ENCODE assay signal across 26 mouse cellular contexts in genomic region chr10:21102689-21103088, GRCm38 (mm10). TPM values are rescaled to one million over a fixed set of nuclear protein-coding genes. Genes with fewer than 3 reads are reported as not detected.
DNase-seq lines count a peak whose midpoint lies in the region; ATAC-seq and TF ChIP-seq lines count a peak whose summit lies in the region.
"Had no signal": no experiment of that assay in that cellular context is flagged by ENCODE, and none has a peak within 500 bp of the region (broad histone marks: within the 10 kb centered on the region; RNA-seq: fewer than 3 reads in every experiment).

No protein-coding gene starts in this region.

- peak; percentile 38; the same call in 1 of the 2 replicates for ATAC-seq in neural tube, embryonic 12.5 days (ENCODE audit: low FRiP score, low read depth)
- peak; percentile 17 for ATAC-seq in inflammation-experienced regulatory T-cells, adult 6 months
- ATAC-seq in stomach, postnatal 0 days (ENCODE audit: low FRiP score, low TSS enrichment) = no peak
- ATAC-seq: forebrain, embryonic 15.5 days had no signal

- H3K9ac ChIP-seq in neural tube, embryonic 12.5 days = no peak overlapping the region
- 0 out of 2 replicates have a peak overlapping the region, but pooled peaks have one; percentile 37 for H3K9ac ChIP-seq in ES-Bruce4 (ENCODE audit: low read depth, poor library complexity, severe bottlenecking)
- no peak overlapping the region for H3K9ac ChIP-seq in stomach, postnatal 0 days (ENCODE audit: low read length)
- H3K9ac ChIP-seq: embryonic facial prominence, embryonic 13.5 days; forebrain, embryonic 12.5 days; forebrain, embryonic 15.5 days; heart, embryonic 12.5 days; heart, embryonic 15.5 days; hindbrain, embryonic 13.5 days had no signal

- H3K27me3 ChIP-seq in neural tube, embryonic 12.5 days (replicated peaks) = peaks cover 4% of the 10 kb centered on the region; the same call in 1 of the 2 replicates
- no peaks in the 10 kb centered on the region for H3K27me3 ChIP-seq in ES-Bruce4 (ENCODE audit: control insufficient read depth, insufficient read depth, low read length, poor library complexity, severe bottlenecking)
- H3K27me3 ChIP-seq in stomach, postnatal 0 days (ENCODE audit: control insufficient read depth, insufficient read depth, low read length) = no peaks in the 10 kb centered on the region
- H3K27me3 ChIP-seq: heart, embryonic 15.5 days had no signal

- no peak for TF ChIP-seq CTCF in ES-Bruce4 (IDR thresholded peaks at IDR 0.05; ENCODE audit: low read depth, low read length)
- no peak for TF ChIP-seq CTCF in stomach, postnatal 0 days (IDR thresholded peaks at IDR 0.05; ENCODE audit: low read depth)

- H3K36me3 ChIP-seq in neural tube, embryonic 12.5 days = no peaks in the 10 kb centered on the region
- H3K36me3 ChIP-seq in ES-Bruce4 (ENCODE audit: control insufficient read depth, insufficient read depth, low read length, poor library complexity, severe bottlenecking) = no peaks in the 10 kb centered on the region
- H3K36me3 ChIP-seq in stomach, postnatal 0 days (ENCODE audit: control insufficient read depth, insufficient read depth, low read length) = no peaks in the 10 kb centered on the region
- H3K36me3 ChIP-seq: embryonic facial prominence, embryonic 10.5 days; embryonic facial prominence, embryonic 13.5 days; forebrain, embryonic 12.5 days; forebrain, embryonic 15.5 days; G1E; heart, embryonic 12.5 days; heart, embryonic 15.5 days; hindbrain, embryonic 10.5 days; hindbrain, embryonic 13.5 days had no signal

- no peak overlapping the region for H3K27ac ChIP-seq in neural tube, embryonic 12.5 days
- H3K27ac ChIP-seq in ES-Bruce4 (ENCODE audit: insufficient read depth, low read length) = peak overlapping the region; percentile 98
- no peak overlapping the region for H3K27ac ChIP-seq in stomach, postnatal 0 days (replicated peaks)
- H3K27ac ChIP-seq: embryonic facial prominence, embryonic 10.5 days; embryonic facial prominence, embryonic 13.5 days; forebrain, embryonic 12.5 days; forebrain, embryonic 15.5 days; heart, embryonic 15.5 days; hindbrain, embryonic 13.5 days had no signal

- DNase-seq in neural tube, embryonic 10.5 days (ENCODE audit: extremely low spot score, low spot score) = no peak
- DNase-seq in stomach, postnatal 0 days (ENCODE audit: low spot score) = no peak
- DNase-seq in adrenal gland, postnatal 4 days (ENCODE audit: low spot score in 2 of 2) = no peak
- DNase-seq in cerebellum, adult 9-11 months = no peak
- DNase-seq: adrenal gland, adult 8-10 months; adrenal gland, postnatal 25 days; cerebellum, adult 18-20 months; cerebellum, adult 9-10 months; cerebellum, postnatal 25 days; gastrocnemius, postnatal 25 days; heart, adult 18-20 months; heart, postnatal 10 days; heart, postnatal 36 days had no signal

- H3K4me2 ChIP-seq in neural tube, embryonic 12.5 days (replicated peaks) = no peak overlapping the region
- H3K4me2 ChIP-seq in stomach, postnatal 0 days (replicated peaks; ENCODE audit: low read depth) = no peak overlapping the region
- H3K4me2 ChIP-seq: embryonic facial prominence, embryonic 13.5 days; forebrain, embryonic 12.5 days; forebrain, embryonic 15.5 days; heart, embryonic 12.5 days; heart, embryonic 15.5 days; hindbrain, embryonic 13.5 days had no signal

- no peak for TF ChIP-seq POLR2A in ES-Bruce4 (IDR thresholded peaks at IDR 0.05; ENCODE audit: insufficient read depth, low read length)

- no peak overlapping the region for H3K4me3 ChIP-seq in neural tube, embryonic 12.5 days
- H3K4me3 ChIP-seq in ES-Bruce4 (ENCODE audit: low read depth, low read length) = no peak overlapping the region
- no peak overlapping the region for H3K4me3 ChIP-seq in stomach, postnatal 0 days (ENCODE audit: low read depth, low read length)
- H3K4me3 ChIP-seq: embryonic facial prominence, embryonic 10.5 days; embryonic facial prominence, embryonic 13.5 days; erythroblast, embryonic 14.5 days; forebrain, embryonic 12.5 days; forebrain, embryonic 15.5 days; heart, embryonic 12.5 days; heart, embryonic 15.5 days; hindbrain, embryonic 10.5 days; hindbrain, embryonic 13.5 days had no signal

- no peak for TF ChIP-seq EP300 in ES-Bruce4 (IDR thresholded peaks at IDR 0.05; ENCODE audit: insufficient read depth, low read depth, low read length)
- TF ChIP-seq EP300 in stomach, postnatal 0 days (optimal IDR thresholded peaks at IDR 0.05) = no peak

- peaks cover 3% of the 10 kb centered on the region; the same call in 1 of the 2 replicates for H3K4me1 ChIP-seq in neural tube, embryonic 12.5 days
- H3K4me1 ChIP-seq in ES-Bruce4 (ENCODE audit: control insufficient read depth, insufficient read depth, low read length) = peaks cover 6% of the 10 kb centered on the region
- H3K4me1 ChIP-seq in stomach, postnatal 0 days (replicated peaks; ENCODE audit: control insufficient read depth, insufficient read depth) = no peaks in the 10 kb centered on the region
- H3K4me1 ChIP-seq: heart, embryonic 12.5 days; heart, embryonic 15.5 days had no signal

- 80% methylated on average over 7 of the region's 7 CpGs for WGBS in neural tube, embryonic 12.5 days
- WGBS in stomach, postnatal 0 days = 84% methylated on average over 7 of the region's 7 CpGs

- H3K9me3 ChIP-seq in neural tube, embryonic 12.5 days = peaks cover 5% of the 10 kb centered on the region
- peaks cover 10% of the 10 kb centered on the region for H3K9me3 ChIP-seq in ES-Bruce4 (replicated peaks; ENCODE audit: control insufficient read depth, insufficient read depth, low read length, poor library complexity, severe bottlenecking)
- no peaks in the 10 kb centered on the region for H3K9me3 ChIP-seq in stomach, postnatal 0 days (ENCODE audit: control insufficient read depth, low read length)
- H3K9me3 ChIP-seq: embryonic facial prominence, embryonic 13.5 days; forebrain, embryonic 15.5 days; heart, embryonic 15.5 days had no signal

RNA-seq across cellular contexts. Expression of gene Myb, which starts 58.1 kb away (rescaled TPM):
- polyA plus RNA-seq in neural tube, embryonic 12.5 days (2016; fragmentation: Nextera tagmentation; extraction: Ambion mirVana) = 3.8 and 3.9 TPM in 2 replicates
- polyA plus RNA-seq in ES-Bruce4 (2011; ENCODE audit: insufficient read depth, insufficient read length, low read depth, missing spikeins) = 11.3 and 12.7 TPM in 2 replicates
- 1 to 10 TPM; 6.7 to 8.2 (median 7.3) TPM for polyA plus RNA-seq in inflammation-experienced regulatory T-cells, adult 6 months (2017; shearing (Covaris generic))
- 2.0 and 2.1 TPM in 2 replicates for polyA plus RNA-seq in stomach, postnatal 0 days (2015; fragmentation: Nextera tagmentation; extraction: Ambion mirVana)
- 1 to 10 TPM; 2.1 to 2.2 TPM for total RNA-seq in adrenal gland, postnatal 4 days (2021)
- total RNA-seq: adrenal gland, adult 8-10 months; heart, postnatal 36 days had no signal
